Mouse (Mus musculus): Measurements from ENCODE around the gene Cep295. TPM values are rescaled to one million over a fixed set of nuclear protein-coding genes. Genes with fewer than 3 reads are reported as not detected.

The Cep295 gene
- total and polyA plus RNA-seq, 3 experiments, result 57.0 to 1,483 (median 73.3) TPM

GRCm38 (mm10) chr9:15366260-15366659 is 8.7 kb upstream of the Cep295 start:
- DNase-seq (ENCODE audit: low read depth, low spot score), result no peak
- Histone ChIP-seq H3K9me3 (replicated peaks; ENCODE audit: insufficient read depth, low read length) (no peaks in the 10 kb centered on the region), H3K36me3 (ENCODE audit: control insufficient read depth in 1 of 2, insufficient read depth in 2 of 2, low read length in 2 of 2) (no peaks in the 10 kb centered on the region), H3K79me2 (ENCODE audit: control insufficient read depth, insufficient read depth, low read length, poor library complexity) (no peaks in the 10 kb centered on the region), H3K9ac (ENCODE audit: control insufficient read depth, low read depth, low read length, poor library complexity, severe bottlenecking) (no peak overlapping the region), H3K27ac (ENCODE audit: control insufficient read depth, low read depth, low read length) (no peak overlapping the region), H3K4me3 (ENCODE audit: control insufficient read depth in 1 of 2, insufficient read depth in 1 of 2, low read depth in 2 of 2, low read length in 2 of 2) (no peak overlapping the region), H3K4me1 (ENCODE audit: control insufficient read depth in 1 of 2, insufficient read depth in 2 of 2, low read length in 2 of 2) (no peaks in the 10 kb centered on the region), H3K27me3 (ENCODE audit: control insufficient read depth in 1 of 2, insufficient read depth in 2 of 2, low read length in 2 of 2) (peaks cover 0 to 2% of the 10 kb centered on the region in 2 experiments; a peak in 2 of 4 replicates)
- 0 out of 2 replicates have a peak, but pooled peaks have one; percentile 1 for TF ChIP-seq ELF1 (IDR thresholded peaks at IDR 0.05; ENCODE audit: low read depth, low read length)
- TF ChIP-seq TAL1 (IDR thresholded peaks at IDR 0.05; ENCODE audit: low read length), result no peak

- Histone ChIP-seq H3K9ac (ENCODE audit: control insufficient read depth, low read depth, low read length, poor library complexity, severe bottlenecking) (no peak overlapping the region), H3K79me2 (ENCODE audit: control insufficient read depth, insufficient read depth, low read length, poor library complexity) (no peaks in the 10 kb centered on the region), H3K4me1 (ENCODE audit: control insufficient read depth in 1 of 2, insufficient read depth in 2 of 2, low read length in 2 of 2) (no peaks in the 10 kb centered on the region), H3K27me3 (ENCODE audit: control insufficient read depth in 1 of 2, insufficient read depth in 2 of 2, low read length in 2 of 2) (peaks cover 0 to 2% of the 10 kb centered on the region in 2 experiments; a peak in 2 of 4 replicates), H3K4me3 (ENCODE audit: control insufficient read depth in 1 of 2, insufficient read depth in 1 of 2, low read depth in 2 of 2, low read length in 2 of 2) (no peak overlapping the region), H3K27ac (ENCODE audit: control insufficient read depth, low read depth, low read length) (no peak overlapping the region), H3K36me3 (ENCODE audit: control insufficient read depth in 1 of 2, insufficient read depth in 2 of 2, low read length in 2 of 2) (no peaks in the 10 kb centered on the region), H3K9me3 (replicated peaks; ENCODE audit: insufficient read depth, low read length) (no peaks in the 10 kb centered on the region)
- DNase-seq (ENCODE audit: low read depth, low spot score), result peak; percentile 84
- TF ChIP-seq ZC3H11A (IDR thresholded peaks at IDR 0.05; ENCODE audit: low read depth, low read length) (peak; percentile 83), TCF12 (IDR thresholded peaks at IDR 0.05; ENCODE audit: low read depth, low read length) (no peak), USF2 (IDR thresholded peaks at IDR 0.05; ENCODE audit: borderline replicate concordance in 1 of 2, insufficient read depth in 1 of 2, low read depth in 1 of 2, low read length in 2 of 2) (no peak), ETS1 (IDR thresholded peaks at IDR 0.05; ENCODE audit: low read depth, low read length) (no peak), HCFC1 (IDR thresholded peaks at IDR 0.05; ENCODE audit: low read depth, low read length) (no peak), KAT2A (conservative IDR thresholded peaks at IDR 0.05; ENCODE audit: low read depth, low read length) (no peak), CHD1 (IDR thresholded peaks at IDR 0.05; ENCODE audit: low read depth, low read length) (no peak), POLR2AphosphoS2 (IDR thresholded peaks at IDR 0.05; ENCODE audit: low read length) (no peak), ZMIZ1 (IDR thresholded peaks at IDR 0.05; ENCODE audit: low read depth, low read length) (no peak), MYB (IDR thresholded peaks at IDR 0.05; ENCODE audit: low read depth, low read length) (no peak), TBP (IDR thresholded peaks at IDR 0.05; ENCODE audit: low read depth, low read length) (0 out of 2 replicates have a peak, but pooled peaks have one; percentile 9), BHLHE40 (IDR thresholded peaks at IDR 0.05; ENCODE audit: borderline replicate concordance, low read depth, low read length) (no peak), POLR2A (IDR thresholded peaks at IDR 0.05; ENCODE audit: control insufficient read depth in 1 of 2, insufficient read depth in 1 of 2, low read depth in 1 of 2, low read length in 2 of 2, poor library complexity in 1 of 2) (no peak), MAZ (IDR thresholded peaks at IDR 0.05; ENCODE audit: low read depth, low read length) (no peak), EP300 (IDR thresholded peaks at IDR 0.05; ENCODE audit: low read depth in 1 of 2, low read length in 2 of 2) (peak in 1 of 2 experiments; percentile 41; a peak in 1 of 4 replicates), CTCF (IDR thresholded peaks at IDR 0.05 in 2 of 3, conservative IDR thresholded peaks at IDR 0.05 in 1 of 3; ENCODE audit: control insufficient read depth in 1 of 3, insufficient read depth in 1 of 3, low read depth in 2 of 3, low read length in 3 of 3, poor library complexity in 1 of 3, severe bottlenecking in 1 of 3) (peak in 2 of 3 experiments; percentile 70 to 88; a peak in 4 of 6 replicates), RCOR1 (IDR thresholded peaks at IDR 0.05; ENCODE audit: low read depth, low read length) (no peak), GABPA (IDR thresholded peaks at IDR 0.05; ENCODE audit: low read depth, low read length) (no peak), GATA1 (IDR thresholded peaks at IDR 0.05; ENCODE audit: low read depth, low read length) (0 out of 2 replicates have a peak, but pooled peaks have one; percentile 25), SMC3 (IDR thresholded peaks at IDR 0.05; ENCODE audit: low read depth, low read length) (peak; percentile 90), MEF2A (IDR thresholded peaks at IDR 0.05; ENCODE audit: extremely low read depth, insufficient replicate concordance, low read depth, low read length, poor library complexity, severe bottlenecking) (no peak), ELF1 (IDR thresholded peaks at IDR 0.05; ENCODE audit: low read depth, low read length) (peak; percentile 59; the same call in 1 of the 2 replicates), E2F4 (IDR thresholded peaks at IDR 0.05; ENCODE audit: borderline replicate concordance, low read depth, low read length) (no peak), RAD21 (IDR thresholded peaks at IDR 0.05; ENCODE audit: low read depth, low read length) (peak; percentile 98)
These were observed 8.3 kb upstream of the Cep295 start for GRCm38 (mm10) chr9:15365856-15366255.

All from MEL (cell line).